Mouse (Mus musculus): Measurements from ENCODE around the gene Gm1673. TPM values are rescaled to one million over a fixed set of nuclear protein-coding genes. Genes with fewer than 3 reads are reported as not detected.

Gm1673 gene
- polyA plus RNA-seq, 1 experiment, result 6.0 TPM

- TF ChIP-seq POLR2A (IDR thresholded peaks at IDR 0.05; ENCODE audit: low read depth, low read length), result no peak
- TF ChIP-seq CTCF (IDR thresholded peaks at IDR 0.05; ENCODE audit: extremely low read depth, insufficient read depth, insufficient read length, insufficient replicate concordance), result no peak
- no peak for DNase-seq (ENCODE audit: low read depth in 1 of 2, low spot score in 2 of 2)
- no peaks in the 10 kb centered on the region for H3K36me3 ChIP-seq (ENCODE audit: control insufficient read depth, insufficient read depth, low read length)
- WGBS, result 3% methylated on average over 71 of the region's 80 CpGs
- peaks cover 12% of the 10 kb centered on the region; the same call in 1 of the 2 replicates for H3K4me1 ChIP-seq (ENCODE audit: control insufficient read depth, insufficient read depth, insufficient read length)
- peak overlapping the region; percentile 55; the same call in 1 of the 2 replicates for H3K4me3 ChIP-seq (ENCODE audit: extremely low read depth, insufficient read depth, insufficient read length)
- peaks cover 19% of the 10 kb centered on the region for H3K27me3 ChIP-seq (ENCODE audit: control insufficient read depth, insufficient read depth, low read length)
- no peak overlapping the region for H3K27ac ChIP-seq (ENCODE audit: insufficient read depth, low read length)
These were observed 14.0 kb downstream of the Gm1673 start for GRCm38 (mm10) chr5:33997051-33997741.

DNA sequence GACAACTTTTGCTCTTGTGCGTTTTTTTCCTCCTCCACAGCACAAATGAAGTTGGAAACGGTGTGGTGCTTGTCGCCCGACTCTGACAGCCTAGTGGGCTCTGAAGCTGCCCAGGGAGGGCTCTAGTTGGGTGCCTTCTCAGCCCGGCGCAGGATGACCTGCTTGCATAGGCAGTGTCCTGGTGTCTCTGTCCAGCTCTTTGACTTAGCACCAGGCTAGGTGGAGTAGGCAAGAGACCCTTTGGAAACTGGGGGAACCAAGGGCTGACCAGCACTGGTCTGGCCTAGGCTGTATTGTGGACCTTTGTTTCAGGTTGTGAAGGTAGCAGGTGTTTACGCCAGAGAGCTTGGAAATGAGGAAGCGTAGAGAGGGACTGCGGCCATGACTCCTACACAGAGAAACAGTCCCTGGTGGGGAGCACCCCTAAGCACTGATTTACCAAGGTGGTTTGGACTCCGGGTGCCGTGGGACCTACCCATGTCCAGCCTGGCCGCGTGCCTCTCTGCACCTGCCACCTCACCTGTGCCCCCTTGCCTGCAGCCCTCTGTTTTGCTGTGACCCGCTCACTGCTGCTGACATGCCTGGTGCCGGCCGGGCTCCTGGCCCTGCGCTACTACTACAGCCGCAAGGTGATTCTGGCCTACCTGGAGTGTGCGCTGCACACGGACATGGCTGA, 14.7 kb downstream of the Gm1673 start:
- Histone ChIP-seq H3K4me1 (ENCODE audit: control insufficient read depth, insufficient read depth, insufficient read length) (peaks cover 12% of the 10 kb centered on the region; the same call in 1 of the 2 replicates), H3K27me3 (ENCODE audit: control insufficient read depth, insufficient read depth, low read length) (peaks cover 19% of the 10 kb centered on the region), H3K27ac (ENCODE audit: insufficient read depth, low read length) (no peak overlapping the region), H3K36me3 (ENCODE audit: control insufficient read depth, insufficient read depth, low read length) (no peaks in the 10 kb centered on the region), H3K4me3 (ENCODE audit: extremely low read depth, insufficient read depth, insufficient read length) (no peak overlapping the region)
- 74% methylated on average over 20 of the region's 20 CpGs for WGBS
- TF ChIP-seq CTCF (IDR thresholded peaks at IDR 0.05; ENCODE audit: extremely low read depth, insufficient read depth, insufficient read length, insufficient replicate concordance) (no peak), POLR2A (IDR thresholded peaks at IDR 0.05; ENCODE audit: low read depth, low read length) (no peak)
- DNase-seq (ENCODE audit: low read depth in 1 of 2, low spot score in 2 of 2), result no peak

DNA sequence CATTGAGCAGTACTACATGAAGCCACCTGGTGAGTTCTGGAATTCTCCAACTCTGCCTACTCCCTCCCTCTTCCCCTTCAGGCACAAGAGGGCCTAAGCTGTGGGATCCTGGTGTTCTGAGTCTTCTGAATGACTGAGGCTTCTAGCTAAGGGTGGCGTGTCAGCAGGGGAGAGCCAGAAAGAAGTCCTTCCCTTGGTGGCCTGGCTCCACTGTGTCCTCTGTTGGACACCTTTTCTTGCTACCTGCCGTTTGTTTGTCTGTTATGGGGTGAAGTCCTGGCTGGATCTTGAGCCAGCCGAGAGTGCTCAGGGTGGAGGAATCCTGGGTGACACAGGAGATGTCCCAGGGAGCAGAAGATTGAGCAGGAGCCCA, 15.3 kb downstream of the Gm1673 start:
- no peak for TF ChIP-seq POLR2A (IDR thresholded peaks at IDR 0.05; ENCODE audit: low read depth, low read length)
- no peak for TF ChIP-seq CTCF (IDR thresholded peaks at IDR 0.05; ENCODE audit: extremely low read depth, insufficient read depth, insufficient read length, insufficient replicate concordance)
- Histone ChIP-seq H3K4me1 (ENCODE audit: control insufficient read depth, insufficient read depth, insufficient read length) (peaks cover 12% of the 10 kb centered on the region; the same call in 1 of the 2 replicates), H3K36me3 (ENCODE audit: control insufficient read depth, insufficient read depth, low read length) (no peaks in the 10 kb centered on the region), H3K27ac (ENCODE audit: insufficient read depth, low read length) (no peak overlapping the region), H3K27me3 (ENCODE audit: control insufficient read depth, insufficient read depth, low read length) (peaks cover 19% of the 10 kb centered on the region), H3K4me3 (ENCODE audit: extremely low read depth, insufficient read depth, insufficient read length) (no peak overlapping the region)
- 89% methylated on average over 3 of the region's 3 CpGs for WGBS
- DNase-seq (ENCODE audit: low read depth in 1 of 2, low spot score in 2 of 2), result no peak

- Histone ChIP-seq H3K27ac (ENCODE audit: insufficient read depth, low read length) (no peak overlapping the region), H3K4me3 (ENCODE audit: extremely low read depth, insufficient read depth, insufficient read length) (no peak overlapping the region), H3K36me3 (ENCODE audit: control insufficient read depth, insufficient read depth, low read length) (no peaks in the 10 kb centered on the region), H3K4me1 (ENCODE audit: control insufficient read depth, insufficient read depth, insufficient read length) (peaks cover 12% of the 10 kb centered on the region; the same call in 1 of the 2 replicates), H3K27me3 (ENCODE audit: control insufficient read depth, insufficient read depth, low read length) (peaks cover 19% of the 10 kb centered on the region)
- 80% methylated on average over 6 of the region's 6 CpGs for WGBS
- no peak for TF ChIP-seq POLR2A (IDR thresholded peaks at IDR 0.05; ENCODE audit: low read depth, low read length)
- no peak for TF ChIP-seq CTCF (IDR thresholded peaks at IDR 0.05; ENCODE audit: extremely low read depth, insufficient read depth, insufficient read length, insufficient replicate concordance)
- DNase-seq (ENCODE audit: low read depth in 1 of 2, low spot score in 2 of 2), result no peak
These were observed 16.3 kb downstream of the Gm1673 start for GRCm38 (mm10) chr5:33999466-34000090.

DNA sequence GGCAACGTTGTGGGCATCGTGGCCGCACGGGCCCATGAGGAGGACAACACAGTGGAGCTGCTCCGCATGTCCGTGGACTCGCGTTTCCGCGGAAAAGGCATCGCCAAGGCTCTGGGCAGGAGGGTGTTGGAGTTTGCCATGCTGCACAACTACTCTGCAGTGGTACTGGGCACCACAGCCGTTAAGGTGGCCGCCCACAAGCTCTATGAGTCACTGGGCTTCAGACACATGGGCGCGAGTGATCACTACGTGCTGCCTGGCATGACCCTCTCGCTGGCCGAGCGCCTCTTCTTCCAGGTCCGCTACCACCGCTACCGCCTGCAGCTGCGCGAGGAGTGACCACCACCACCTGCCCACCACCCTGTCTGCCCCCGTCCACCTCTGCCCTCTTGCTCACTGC, 17.6 kb downstream of the Gm1673 start:
- Histone ChIP-seq H3K4me3 (ENCODE audit: extremely low read depth, insufficient read depth, insufficient read length) (no peak overlapping the region), H3K4me1 (ENCODE audit: control insufficient read depth, insufficient read depth, insufficient read length) (peaks cover 10% of the 10 kb centered on the region; the same call in 1 of the 2 replicates), H3K27me3 (ENCODE audit: control insufficient read depth, insufficient read depth, low read length) (peaks cover 15% of the 10 kb centered on the region), H3K27ac (ENCODE audit: insufficient read depth, low read length) (no peak overlapping the region), H3K36me3 (ENCODE audit: control insufficient read depth, insufficient read depth, low read length) (no peaks in the 10 kb centered on the region)
- DNase-seq (ENCODE audit: low read depth in 1 of 2, low spot score in 2 of 2), result no peak
- no peak for TF ChIP-seq POLR2A (IDR thresholded peaks at IDR 0.05; ENCODE audit: low read depth, low read length)
- WGBS, result 95% methylated on average over 25 of the region's 25 CpGs

- whole genome bisulfite sequencing, result 90% methylated on average over 1 of the region's 1 CpGs
- TF ChIP-seq POLR2A (IDR thresholded peaks at IDR 0.05; ENCODE audit: low read depth, low read length) (no peak), CTCF (IDR thresholded peaks at IDR 0.05; ENCODE audit: extremely low read depth, insufficient read depth, insufficient read length, insufficient replicate concordance) (no peak)
- DNase-seq (ENCODE audit: low read depth in 1 of 2, low spot score in 2 of 2), result no peak
- peaks cover 7% of the 10 kb centered on the region; the same call in 1 of the 2 replicates for H3K4me1 ChIP-seq (ENCODE audit: control insufficient read depth, insufficient read depth, insufficient read length)
- no peak overlapping the region for H3K4me3 ChIP-seq (ENCODE audit: extremely low read depth, insufficient read depth, insufficient read length)
- H3K27me3 ChIP-seq (ENCODE audit: control insufficient read depth, insufficient read depth, low read length), result peaks cover 9% of the 10 kb centered on the region
- H3K27ac ChIP-seq (ENCODE audit: insufficient read depth, low read length), result no peak overlapping the region
- no peaks in the 10 kb centered on the region for H3K36me3 ChIP-seq (ENCODE audit: control insufficient read depth, insufficient read depth, low read length)
These were observed 18.2 kb downstream of the Gm1673 start for GRCm38 (mm10) chr5:34001401-34001800.

Data from spleen, adult 2 months (tissue).